Mouse (Mus musculus): ENCODE data around the gene Gga3.

Gene Gga3

DNA sequence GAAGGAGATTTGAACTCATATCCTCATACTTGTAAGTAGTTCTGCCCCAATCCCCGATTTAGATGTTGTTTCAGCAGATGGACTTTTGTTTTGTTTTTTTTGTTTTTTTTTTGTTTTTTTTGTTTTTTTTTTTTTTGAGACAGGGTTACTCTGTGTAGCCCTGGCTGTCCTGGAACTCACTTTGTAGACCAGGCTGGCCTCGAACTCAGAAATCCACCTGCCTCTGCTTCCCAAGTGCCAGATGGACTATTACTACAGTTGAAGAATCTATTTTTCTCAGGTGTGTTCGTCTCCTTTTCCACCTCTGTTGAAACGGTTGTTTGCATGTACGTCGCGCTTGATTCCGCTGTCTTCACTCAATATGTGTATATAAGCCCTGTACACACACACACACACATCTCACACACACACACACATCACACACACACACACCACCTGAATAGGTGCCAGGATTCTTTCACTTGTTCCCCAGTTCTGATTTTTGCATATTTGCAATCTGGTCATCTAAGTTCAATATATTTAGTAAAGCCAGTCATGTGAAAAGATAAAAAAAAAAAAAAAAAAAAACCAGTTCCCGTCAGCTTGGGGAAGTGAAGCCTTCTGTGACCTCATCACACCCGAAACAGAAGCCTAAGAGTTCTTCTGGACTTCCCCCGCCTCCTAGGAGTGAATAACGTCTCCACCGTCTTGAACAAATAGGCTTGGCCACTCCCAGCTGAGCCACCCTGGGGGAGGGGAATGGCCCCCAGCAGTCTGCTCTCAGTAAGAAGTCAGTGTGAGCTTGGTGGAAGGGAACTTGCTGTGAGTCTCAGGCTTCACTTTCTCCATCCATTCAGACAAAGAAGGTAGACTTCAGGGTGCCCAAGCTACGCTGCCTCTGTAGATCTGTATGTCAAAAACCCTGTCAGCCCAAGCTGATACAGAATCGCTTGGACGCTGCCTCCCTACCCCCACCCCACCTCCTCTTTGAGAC, 27.0 kb upstream of the Gga3 start:
- no peak for DNase-seq

DNA sequence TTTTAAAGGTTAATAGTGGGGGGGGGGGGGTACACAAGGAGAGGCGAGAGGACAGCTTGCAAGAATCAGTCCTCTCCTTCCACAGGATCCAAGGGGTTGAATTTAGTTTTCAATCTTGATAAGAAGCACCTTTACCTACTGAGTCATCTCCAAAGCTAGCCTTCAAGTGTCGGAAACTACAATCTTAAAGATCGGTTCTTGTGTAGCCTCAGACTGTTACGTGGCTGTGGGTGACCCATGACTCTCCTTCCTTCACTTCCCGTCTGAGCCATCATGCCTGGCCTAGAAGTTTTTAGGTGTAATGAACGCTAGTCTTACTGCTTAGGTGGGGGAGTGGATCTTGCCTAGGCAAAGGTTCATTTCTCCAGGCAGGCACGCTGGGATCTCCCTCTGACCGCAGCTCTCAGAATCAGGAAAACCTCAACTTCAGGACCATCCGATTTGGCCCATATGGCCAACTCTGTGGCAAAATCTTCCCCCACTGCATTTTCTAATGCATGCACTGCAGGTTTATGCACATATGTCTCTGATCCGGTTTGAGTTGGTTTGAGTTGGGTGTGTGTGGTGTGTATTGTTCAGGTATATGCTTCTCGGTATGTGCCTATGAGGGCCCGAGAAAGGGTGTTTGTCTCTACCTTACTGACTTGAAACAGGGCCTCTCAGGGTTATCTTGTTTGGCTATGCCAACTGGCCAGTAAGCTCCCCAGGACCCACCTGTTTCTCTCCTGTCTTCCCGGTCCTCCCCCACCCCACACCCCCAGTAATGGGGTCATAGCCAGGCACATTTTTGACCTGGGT, 26.1 kb upstream of the Gga3 start:
- no peak for DNase-seq

DNA sequence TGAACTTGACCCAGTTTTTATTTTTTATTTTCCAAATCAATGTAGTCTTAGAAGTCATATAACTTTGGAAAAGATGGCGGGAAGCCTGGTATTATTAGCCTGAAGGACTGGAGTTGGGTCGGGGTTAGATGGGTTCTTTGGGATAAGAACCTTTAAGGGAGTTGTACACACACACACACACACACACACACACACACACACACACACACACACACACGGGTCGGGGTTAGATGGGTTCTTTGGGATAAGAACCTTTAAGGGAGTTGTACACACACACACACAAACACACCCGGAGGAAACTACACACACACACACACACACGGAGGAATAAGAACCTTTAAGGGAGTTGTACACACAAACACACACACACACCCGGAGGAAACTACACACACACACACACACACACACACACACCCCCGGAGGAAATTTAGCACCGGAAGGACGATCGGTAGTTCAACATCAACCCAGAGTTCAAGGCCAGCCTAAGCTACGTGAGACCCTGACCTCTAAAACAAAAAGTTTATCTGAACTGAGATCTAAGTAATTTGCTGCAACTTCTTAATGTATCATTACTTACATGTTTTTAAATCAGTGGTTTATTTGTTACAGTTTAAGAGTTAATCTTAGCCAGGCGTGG, 24.7 kb upstream of the Gga3 start:
- DNase-seq = no peak

DNA sequence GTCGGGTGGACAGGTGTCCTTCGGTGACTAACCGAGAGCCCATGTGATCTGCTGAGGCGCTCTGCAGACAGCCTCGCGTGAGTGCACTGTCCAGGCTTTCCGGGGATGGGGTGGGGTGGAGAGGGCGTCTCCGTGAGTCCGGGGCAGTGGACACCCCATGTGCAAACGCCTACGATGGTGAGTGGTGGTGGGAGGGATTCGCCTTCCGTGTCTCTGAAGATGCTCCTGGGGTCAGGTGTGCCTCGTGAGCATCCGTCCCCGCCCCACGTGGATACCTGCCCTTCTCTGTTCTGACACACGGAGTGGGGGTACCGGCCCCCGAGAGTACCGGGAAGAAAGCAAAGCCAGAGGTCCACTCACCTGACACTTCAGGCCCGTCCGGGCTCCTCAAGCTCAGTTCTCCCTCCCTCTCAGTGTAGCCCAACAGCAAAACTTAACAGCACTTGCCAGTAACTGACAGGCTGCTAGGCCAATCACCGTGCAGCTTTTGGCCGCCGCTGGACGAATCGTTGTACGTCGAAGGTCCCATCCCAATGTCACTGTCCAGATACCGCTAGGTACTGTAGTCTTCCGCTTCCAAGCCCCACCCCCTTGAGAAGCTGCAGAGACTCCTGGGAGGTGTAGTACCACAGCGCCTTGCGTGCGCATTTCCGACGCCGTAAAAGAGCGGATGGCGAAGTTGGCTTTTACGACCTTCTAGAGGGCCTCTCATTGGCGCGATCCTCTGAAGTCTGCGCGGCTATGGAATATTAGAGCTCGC, 24.0 kb upstream of the Gga3 start, which contains the start of gene Slc25a19:
Slc25a19 (minus strand) TSS at position 591 of the 760 bp plus-strand sequence.
- DNase-seq = peak; percentile 99

DNA sequence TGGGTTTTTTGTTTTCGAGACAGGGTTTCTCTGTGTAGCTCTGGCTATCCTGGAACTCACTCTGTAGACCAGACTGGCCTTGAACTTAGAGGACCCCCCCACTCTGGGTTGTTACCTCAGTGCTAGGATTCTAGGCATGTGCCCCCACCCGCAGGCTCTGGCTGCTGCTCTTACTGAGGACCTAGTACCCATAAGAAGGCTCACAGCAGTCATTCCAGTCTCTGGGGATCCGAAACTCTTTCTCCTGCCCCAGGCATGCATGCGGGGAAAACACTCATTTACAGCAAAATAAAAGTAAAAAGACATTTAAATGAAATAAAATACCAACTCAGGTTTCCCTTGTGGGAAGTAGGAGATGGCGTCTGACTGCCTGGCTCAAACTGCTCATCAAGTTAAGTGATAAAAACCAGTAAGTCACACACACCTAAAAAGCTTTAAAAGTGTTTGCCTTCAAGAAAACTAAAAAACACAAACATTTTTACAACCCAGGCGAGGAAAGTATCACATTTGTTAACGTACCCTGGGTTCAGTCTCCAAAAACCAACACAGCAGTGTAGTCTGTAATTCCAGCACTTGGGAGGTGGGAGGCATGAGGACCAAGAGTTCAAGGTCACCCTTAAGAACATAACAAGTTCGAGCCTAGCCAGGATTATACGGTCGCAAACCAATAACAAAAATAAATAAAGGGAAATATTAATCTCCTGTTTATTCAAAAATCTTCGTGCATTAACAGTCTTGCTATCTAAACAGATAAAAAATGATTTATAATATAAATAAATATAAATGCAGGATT, 23.2 kb upstream of the Gga3 start:
- DNase-seq = no peak

- no peak for DNase-seq
Measured at GRCm38 (mm10) chr11:115625877-115626276, 22.0 kb upstream of the Gga3 start.

- DNase-seq = no peak
Measured at GRCm38 (mm10) chr11:115623487-115624070, 19.7 kb upstream of the Gga3 start.

DNA sequence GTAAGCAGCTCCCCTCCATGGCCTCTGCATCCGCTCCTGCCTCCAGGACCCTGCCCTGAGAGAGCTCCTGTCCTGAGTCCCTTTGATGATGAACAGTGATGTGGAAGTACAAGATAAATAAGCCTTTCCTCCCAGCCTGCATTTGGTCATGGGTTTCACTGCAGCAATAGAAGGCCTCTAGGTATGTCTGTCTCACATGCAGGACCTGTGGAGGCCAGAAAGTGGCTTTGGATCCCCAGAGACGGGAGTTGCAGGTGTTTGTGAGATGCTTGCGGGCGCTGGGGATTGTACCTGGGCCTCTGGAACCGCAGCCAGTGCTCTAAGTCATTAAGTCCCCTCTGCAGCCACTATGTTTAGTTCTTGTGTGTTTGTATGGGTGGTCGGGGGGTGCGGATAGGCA, 16.1 kb upstream of the Gga3 start:
- DNase-seq = no peak

DNA sequence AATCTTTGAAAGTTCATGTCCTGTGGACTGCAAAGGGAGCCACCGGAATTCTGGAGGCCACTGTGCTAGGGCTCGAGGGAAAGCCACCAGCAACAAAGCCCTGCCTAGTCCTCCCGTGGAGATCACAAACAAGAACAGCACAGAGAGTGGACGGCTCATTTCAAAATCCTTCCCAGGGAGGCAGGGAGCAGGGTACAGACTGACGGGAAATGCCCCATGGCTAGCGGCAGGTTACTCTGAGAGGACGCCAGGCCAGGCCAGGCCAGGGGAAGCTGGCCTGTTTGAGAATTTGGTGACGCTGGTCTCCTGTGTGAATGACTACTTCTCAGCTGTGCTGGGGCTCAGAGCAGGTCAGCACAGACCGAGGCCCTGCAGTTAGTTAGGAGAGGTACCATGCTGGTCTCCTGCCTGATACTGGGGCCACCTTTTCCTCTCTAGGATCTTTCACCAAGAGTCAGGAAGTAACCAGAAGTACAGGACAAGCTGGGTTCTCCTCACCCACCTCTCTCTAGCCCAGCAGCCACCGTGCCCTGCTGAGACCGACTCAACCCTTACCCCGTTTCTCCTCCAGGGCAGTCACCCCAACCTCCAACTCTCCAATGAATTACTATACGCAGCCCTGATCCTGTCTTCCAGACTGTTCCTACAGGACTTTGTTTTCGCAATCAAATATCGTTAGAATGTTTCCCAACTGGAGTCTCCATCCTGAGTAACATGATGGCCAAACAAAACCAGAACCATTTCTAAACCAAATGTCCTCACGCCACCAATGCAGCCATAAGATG, 15.1 kb upstream of the Gga3 start:
- no peak for DNase-seq

DNA sequence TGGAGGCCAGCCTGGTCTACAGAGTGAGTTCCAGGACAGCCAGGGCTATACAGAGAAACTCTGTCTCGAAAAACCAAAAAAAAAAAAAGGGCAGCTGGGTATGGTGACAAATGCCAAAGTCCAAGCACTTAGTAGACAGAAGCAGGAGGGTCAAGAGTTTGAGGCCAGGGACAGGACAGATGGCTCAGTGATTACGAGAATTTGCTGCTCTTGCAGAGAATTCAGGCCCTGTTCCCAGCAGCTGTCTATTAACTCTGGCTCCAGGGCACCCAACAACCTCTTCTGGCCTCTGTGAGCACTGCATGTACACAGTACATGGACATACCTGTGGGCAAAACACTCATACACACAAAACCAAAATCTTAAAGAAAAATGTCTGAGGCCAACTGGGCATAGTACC, 14.2 kb upstream of the Gga3 start:
- DNase-seq = no peak

DNA sequence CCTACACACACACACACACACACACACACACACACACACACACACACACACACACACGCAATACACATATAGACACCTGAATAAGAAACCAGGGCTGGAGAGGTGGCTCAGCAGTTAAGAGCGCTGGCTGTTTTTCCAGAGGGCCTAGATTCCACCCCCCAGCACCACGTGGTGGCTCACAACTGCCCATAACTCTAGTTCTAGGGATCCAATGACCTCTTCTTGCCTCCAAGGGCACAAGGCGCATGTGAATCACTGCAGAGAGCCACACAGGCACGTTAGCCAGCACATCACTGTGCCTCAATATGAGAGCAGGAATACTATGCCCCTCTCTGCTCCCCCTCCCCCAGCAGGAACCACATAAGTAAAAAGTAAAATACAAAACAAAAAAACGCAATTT, 13.0 kb upstream of the Gga3 start:
- no peak for DNase-seq

- no peak for DNase-seq
Measured at GRCm38 (mm10) chr11:115616371-115616770, 12.5 kb upstream of the Gga3 start.

- DNase-seq = no peak
Measured at GRCm38 (mm10) chr11:115615875-115616274, 12.0 kb upstream of the Gga3 start.

GRCm38 (mm10) chr11:115615108-115615825, 11.4 kb upstream of the Gga3 start:
- DNase-seq = no peak

DNA sequence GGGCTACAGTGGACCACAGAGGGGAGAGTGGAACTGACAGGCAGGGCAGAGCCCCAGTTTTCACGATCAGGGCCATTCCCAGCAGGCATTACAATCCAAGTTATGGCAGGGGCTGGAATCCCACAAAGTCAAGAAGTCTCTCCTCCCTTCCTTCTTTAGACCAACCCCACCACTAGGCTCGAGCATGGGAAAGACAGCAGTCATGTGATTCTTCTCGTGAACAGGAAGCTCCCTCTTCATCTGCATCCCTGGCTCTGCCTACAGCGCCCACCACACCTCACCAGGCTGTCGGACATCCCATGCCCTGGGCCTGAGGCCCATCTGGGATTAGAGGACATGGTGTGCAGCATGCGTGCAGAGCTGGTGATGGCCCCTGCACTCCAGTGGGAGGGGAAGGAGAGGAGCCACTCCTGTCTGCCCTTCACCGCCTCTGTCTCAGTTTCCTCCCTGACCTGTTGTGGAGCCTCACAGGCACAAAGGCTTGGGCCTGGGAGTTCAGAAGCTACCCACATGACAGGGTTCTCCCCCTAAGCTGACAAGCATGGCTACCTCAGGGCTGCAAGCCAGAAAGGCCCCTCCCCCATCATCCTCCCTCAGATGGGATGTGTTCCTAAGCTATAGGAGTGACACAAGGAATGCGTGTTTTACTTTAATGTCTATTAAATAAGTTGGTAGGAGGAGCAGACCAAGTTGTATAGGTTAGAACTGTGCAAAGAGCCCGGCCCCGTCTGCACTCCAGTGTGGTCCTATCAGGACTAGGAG, 10.7 kb upstream of the Gga3 start:
- DNase-seq = no peak

DNA sequence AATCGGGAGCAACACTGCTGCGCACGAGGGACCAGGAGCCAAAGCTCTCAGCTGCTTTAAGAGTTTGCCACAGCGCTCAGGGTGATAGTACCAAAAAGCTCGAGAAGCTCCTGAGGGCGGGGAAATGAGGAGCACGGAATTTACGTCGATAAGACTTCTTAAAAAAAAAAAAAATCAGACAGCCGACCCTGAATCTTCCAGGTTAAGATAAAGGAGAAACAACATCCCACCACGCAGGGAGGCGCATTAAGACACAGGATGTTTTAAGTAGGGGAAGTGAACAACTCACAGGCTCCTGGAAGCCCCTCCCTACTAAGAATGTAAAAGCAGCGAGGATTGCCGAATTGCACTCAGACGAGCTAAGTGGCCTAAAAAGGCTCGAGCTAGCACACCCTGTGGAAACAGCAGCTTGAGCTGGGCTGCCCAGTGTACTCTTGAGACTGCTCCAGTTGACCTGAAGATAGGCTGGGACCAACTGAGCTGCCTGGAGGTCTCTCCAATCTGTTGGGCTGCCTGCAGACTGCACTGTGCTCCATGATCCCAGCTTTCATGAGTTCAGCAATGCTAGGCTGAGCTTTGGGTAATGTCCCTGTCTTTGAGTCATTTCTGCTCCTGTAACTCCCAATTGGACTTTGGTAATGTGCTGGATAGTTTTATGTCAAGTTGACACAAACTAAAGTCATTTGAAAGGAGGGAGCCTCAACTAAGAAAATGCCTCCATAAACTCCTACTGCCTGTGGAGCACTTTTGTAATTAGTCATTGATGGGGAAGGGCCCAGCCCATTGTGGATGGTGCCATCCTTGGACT, 9.5 kb upstream of the Gga3 start:
- DNase-seq = no peak

GRCm38 (mm10) chr11:115612410-115613137, 8.7 kb upstream of the Gga3 start, which contains the start of gene Mif4gd:
Mif4gd (minus strand) TSS chr11:115612969.
- DNase-seq = peak; percentile 89
